ENCODE assay signal across 16 mouse cellular contexts in the genomic region with DNA sequence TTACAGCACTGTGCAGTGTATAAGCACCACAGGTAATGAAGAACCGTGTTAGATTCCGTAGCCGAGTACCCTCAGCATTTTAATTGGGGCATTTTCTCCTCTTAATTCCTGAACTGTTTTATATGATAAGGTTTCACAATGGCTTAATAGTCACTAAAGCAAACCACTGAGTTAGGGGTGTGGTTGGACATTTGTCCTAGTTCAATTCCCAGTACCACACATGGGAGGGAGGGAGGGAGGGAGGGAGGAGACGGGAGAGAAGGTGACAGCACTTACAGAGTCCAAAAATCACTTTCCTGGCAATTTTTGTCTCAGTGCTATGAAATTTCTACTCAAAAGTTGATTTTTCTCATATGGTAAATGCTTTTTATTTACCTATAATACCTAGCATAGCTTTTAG. TPM values are rescaled to one million over a fixed set of nuclear protein-coding genes. Genes with fewer than 3 reads are reported as not detected.
DNase-seq lines count a peak whose midpoint lies in the region; ATAC-seq and TF ChIP-seq lines count a peak whose summit lies in the region.
"Had no signal": no experiment of that assay in that cellular context is flagged by ENCODE, and none has a peak within 500 bp of the region (broad histone marks: within the 10 kb centered on the region; RNA-seq: fewer than 3 reads in every experiment).

No protein-coding gene starts in this region.

- no peaks in the 10 kb centered on the region for H3K9me3 ChIP-seq in liver, postnatal 0 days (ENCODE audit: low read length)
- no peaks in the 10 kb centered on the region for H3K9me3 ChIP-seq in E14TG2a.4 (ENCODE audit: low read length)
- H3K9me3 ChIP-seq: embryonic facial prominence, embryonic 10.5 days; embryonic facial prominence, embryonic 12.5 days; forebrain, embryonic 13.5 days; forebrain, embryonic 15.5 days had no signal

- no peak overlapping the region for H3K9ac ChIP-seq in liver, postnatal 0 days (replicated peaks)
- H3K9ac ChIP-seq: embryonic facial prominence, embryonic 12.5 days; forebrain, embryonic 13.5 days; forebrain, embryonic 15.5 days; forebrain, postnatal 0 days had no signal

- no peaks in the 10 kb centered on the region for H3K27me3 ChIP-seq in liver, postnatal 0 days (ENCODE audit: insufficient read depth, low read length)
- no peaks in the 10 kb centered on the region for H3K27me3 ChIP-seq in E14TG2a.4 (ENCODE audit: insufficient read depth, low read length)
- H3K27me3 ChIP-seq: CH12.LX; embryonic facial prominence, embryonic 12.5 days; forebrain, embryonic 13.5 days; forebrain, embryonic 15.5 days had no signal

- H3K4me3 ChIP-seq in gastrocnemius, adult 2 months, result peak overlapping the region; percentile 53
- no peak overlapping the region for H3K4me3 ChIP-seq in liver, postnatal 0 days (ENCODE audit: low read depth, low read length)
- H3K4me3 ChIP-seq in E14TG2a.4 (replicated peaks; ENCODE audit: low read length), result peak overlapping the region; percentile 51; the same call in 1 of the 2 replicates
- H3K4me3 ChIP-seq: embryonic facial prominence, embryonic 10.5 days; embryonic facial prominence, embryonic 12.5 days; forebrain, embryonic 13.5 days; forebrain, embryonic 15.5 days had no signal

- no peak for TF ChIP-seq EP300 in liver, postnatal 0 days (IDR thresholded peaks at IDR 0.05; ENCODE audit: low read depth)

- ATAC-seq in liver, postnatal 0 days, result peak; percentile 77
- ATAC-seq: CD4-positive, CD25-positive, alpha-beta regulatory T cell, adult 4 months; forebrain, embryonic 13.5 days; forebrain, embryonic 15.5 days; forebrain, postnatal 0 days had no signal

- DNase-seq in gastrocnemius, adult 2 months, result no peak
- no peak for DNase-seq in gastrocnemius, postnatal 14 days
- DNase-seq in liver, postnatal 0 days, result no peak
- DNase-seq in liver, result no peak
- DNase-seq in thymus, postnatal 14 days, result no peak
- DNase-seq: adrenal gland, adult 8-10 months; B cell, adult 2 months; cerebellum, adult 9-10 months; forebrain, postnatal 0 days had no signal

- peaks cover 83% of the 10 kb centered on the region for H3K36me3 ChIP-seq in liver, postnatal 0 days (replicated peaks; ENCODE audit: insufficient read depth, low read length)
- H3K36me3 ChIP-seq in E14TG2a.4 (ENCODE audit: insufficient read depth, low read length), result peaks cover 88% of the 10 kb centered on the region

- no peak overlapping the region for H3K4me2 ChIP-seq in liver, postnatal 0 days (ENCODE audit: low read depth, low read length)
- H3K4me2 ChIP-seq: embryonic facial prominence, embryonic 12.5 days; forebrain, embryonic 13.5 days; forebrain, embryonic 15.5 days had no signal

- no peak overlapping the region for H3K27ac ChIP-seq in gastrocnemius, adult 2 months
- H3K27ac ChIP-seq in liver, postnatal 0 days (ENCODE audit: low read depth), result peak overlapping the region; percentile 36; the same call in 1 of the 2 replicates
- H3K27ac ChIP-seq: embryonic facial prominence, embryonic 10.5 days; embryonic facial prominence, embryonic 12.5 days; forebrain, embryonic 13.5 days; forebrain, embryonic 15.5 days had no signal

- intact Hi-C loops in gastrocnemius, adult 2 months (cut with DNase I), result no loop called here
- intact Hi-C loops in gastrocnemius, postnatal 14 days (cut with DNase I; ENCODE audit: low total_unique reads), result no loop called here

- no peaks in the 10 kb centered on the region for H3K4me1 ChIP-seq in liver, postnatal 0 days (ENCODE audit: insufficient read depth)
- peaks cover 11% of the 10 kb centered on the region for H3K4me1 ChIP-seq in E14TG2a.4 (replicated peaks; ENCODE audit: low read depth, low read length)
- H3K4me1 ChIP-seq: embryonic facial prominence, embryonic 10.5 days; embryonic facial prominence, embryonic 12.5 days; forebrain, embryonic 13.5 days; forebrain, embryonic 15.5 days had no signal

- TF ChIP-seq CTCF in gastrocnemius, adult 2 months (IDR thresholded peaks at IDR 0.05), result no peak
- TF ChIP-seq CTCF in liver, postnatal 0 days (IDR thresholded peaks at IDR 0.05; ENCODE audit: low read depth), result no peak
- TF ChIP-seq CTCF in E14TG2a.4 (conservative IDR thresholded peaks at IDR 0.05; ENCODE audit: low read length), result no peak

- WGBS in liver, postnatal 0 days (ENCODE audit: insufficient replicate concordance), result 81% methylated on average over 4 of the region's 4 CpGs

RNA-seq across cellular contexts. Expression of a gene that starts 10.5 kb away (rescaled TPM):
- 10 to 100 TPM; 12.6 to 15.1 TPM for total RNA-seq in gastrocnemius, adult 2 months (2021)
- 10 to 100 TPM; 26.1 to 28.7 TPM for total RNA-seq in gastrocnemius, postnatal 14 days (2021)
- polyA plus RNA-seq in liver, postnatal 0 days (2015; fragmentation: Nextera tagmentation; extraction: Ambion mirVana), result 16.3 and 16.6 TPM in 2 replicates

RNA-seq across cellular contexts. Expression of a gene that starts 51.4 kb away (rescaled TPM):
- 10 to 100 TPM; 55.2 to 55.5 TPM for total RNA-seq in gastrocnemius, adult 2 months (2021)
- 10 to 100 TPM; 51.4 to 54.4 TPM for total RNA-seq in gastrocnemius, postnatal 14 days (2021)
- polyA plus RNA-seq in liver, postnatal 0 days (2015; fragmentation: Nextera tagmentation; extraction: Ambion mirVana), result 18.2 and 20.8 TPM in 2 replicates
